Mouse (Mus musculus) cerebellum, adult 2 months (tissue): Measurements from ENCODE around the gene Car2. TPM values are rescaled to one million over a fixed set of nuclear protein-coding genes. Genes with fewer than 3 reads are reported as not detected.

Experiments
- DNase-seq, 2 experiments: peaks; one replicate each; pipeline ENCODE4 v3.0.0; 2021
- H3K27ac ChIP-seq: fragments of 200-500 bp; 2 replicates; pipeline ENCODE4 v1.5.1; 2012; ENCODE audit warnings: low read length, control low read depth, inconsistent platforms; ENCODE audit not compliant: insufficient read depth
- H3K27me3 ChIP-seq: fragments of 200-500 bp; 2 replicates; pipeline ENCODE4 v1.6.1; 2012; ENCODE audit warnings: inconsistent platforms, mild to moderate bottlenecking, low read length, moderate library complexity; ENCODE audit not compliant: control insufficient read depth, insufficient read depth
- H3K4me1 ChIP-seq: fragments of 200-500 bp; 2 replicates; pipeline ENCODE4 v1.6.1; 2011; ENCODE audit warnings: low read length; ENCODE audit not compliant: control insufficient read depth, insufficient read depth
- H3K4me3 ChIP-seq: fragments of 200-500 bp; replicated peaks from 2 replicates; pipeline ENCODE3; 2011; ENCODE audit warnings: mild to moderate bottlenecking, low read depth, low read length, control low read depth; ENCODE audit not compliant: insufficient read depth
- CTCF ChIP-seq: fragments of 200-500 bp; IDR thresholded peaks from 2 replicates; pipeline ENCODE4 v1.5.1; 2011; ENCODE audit warnings: low read depth, mild to moderate bottlenecking, control low read depth, low read length, moderate library complexity, borderline replicate concordance; ENCODE audit not compliant: insufficient read depth
- POLR2A ChIP-seq: fragments of 200-500 bp; IDR thresholded peaks from 2 replicates; pipeline ENCODE4 v1.6.1; 2011; ENCODE audit warnings: low read length, control low read depth, borderline replicate concordance; ENCODE audit not compliant: insufficient read depth
- WGBS: fragments of 180-500 bp; shearing (Covaris S2); methylation state at CpG from one replicate; pipeline ENCODE4 v1.1.7; 2018; 5-methylcytosine and 5-hydroxymethylcytosine counted together
- polyA plus RNA-seq: library from polyadenylated mRNA; depleted of rRNA; stranded (reverse); fragments of >200 nt; gene quantifications from 2 replicates; pipeline ENCODE4 v1.2.3, GENCODE M21; 2012

The Car2 gene
- polyA plus RNA-seq, 1 experiment = 601 TPM

GRCm38 (mm10) chr3:14893700-14894099, 7.6 kb downstream of the Car2 start:
- H3K4me1 ChIP-seq = no peaks in the 10 kb centered on the region
- 84% methylated on average over 5 of the region's 5 CpGs for WGBS
- H3K27ac ChIP-seq = no peak overlapping the region
- DNase-seq = no peak
- H3K4me3 ChIP-seq = no peak overlapping the region
- TF ChIP-seq POLR2A = no peak
- no peak for TF ChIP-seq CTCF
- H3K27me3 ChIP-seq = no peaks in the 10 kb centered on the region

- Histone ChIP-seq H3K27me3 (no peaks in the 10 kb centered on the region), H3K27ac (no peak overlapping the region), H3K4me1 (no peaks in the 10 kb centered on the region), H3K4me3 (no peak overlapping the region)
- no peak for TF ChIP-seq CTCF
- no peak for TF ChIP-seq POLR2A
- 91% methylated on average over 3 of the region's 3 CpGs for WGBS
- no peak for DNase-seq
Measured at GRCm38 (mm10) chr3:14895333-14895732, 9.3 kb downstream of the Car2 start.

- no peaks in the 10 kb centered on the region for H3K27me3 ChIP-seq
- no peak for TF ChIP-seq POLR2A
- H3K4me1 ChIP-seq = no peaks in the 10 kb centered on the region
- WGBS = 74% methylated on average over 6 of the region's 6 CpGs
- DNase-seq = no peak
- H3K4me3 ChIP-seq = no peak overlapping the region
- no peak overlapping the region for H3K27ac ChIP-seq
Measured at GRCm38 (mm10) chr3:14897770-14898169, 11.7 kb downstream of the Car2 start.

- no peak overlapping the region for H3K27ac ChIP-seq
- no peak overlapping the region for H3K4me3 ChIP-seq
- 91% methylated on average over 3 of the region's 3 CpGs for WGBS
- TF ChIP-seq CTCF (no peak), POLR2A (no peak)
- H3K27me3 ChIP-seq = no peaks in the 10 kb centered on the region
- DNase-seq = no peak
- H3K4me1 ChIP-seq = no peaks in the 10 kb centered on the region
Measured at GRCm38 (mm10) chr3:14903380-14903779, 17.3 kb downstream of the Car2 start.

GRCm38 (mm10) chr3:14904165-14904564, 18.1 kb downstream of the Car2 start:
- TF ChIP-seq POLR2A = no peak
- no peak for TF ChIP-seq CTCF
- Histone ChIP-seq H3K27me3 (no peaks in the 10 kb centered on the region), H3K27ac (no peak overlapping the region), H3K4me3 (no peak overlapping the region), H3K4me1 (no peaks in the 10 kb centered on the region)
- 80% methylated on average over 3 of the region's 3 CpGs for WGBS
- no peak for DNase-seq

GRCm38 (mm10) chr3:14907271-14907670, 21.2 kb downstream of the Car2 start:
- 29% methylated on average over 1 of the region's 1 CpGs for WGBS
- TF ChIP-seq CTCF = no peak
- TF ChIP-seq POLR2A = no peak
- no peak for DNase-seq
- Histone ChIP-seq H3K27me3 (no peaks in the 10 kb centered on the region), H3K27ac (no peak overlapping the region), H3K4me3 (no peak overlapping the region), H3K4me1 (no peaks in the 10 kb centered on the region)

GRCm38 (mm10) chr3:14911992-14912582, 26.0 kb downstream of the Car2 start:
- no peaks in the 10 kb centered on the region for H3K4me1 ChIP-seq
- no peak for DNase-seq
- no peak overlapping the region for H3K27ac ChIP-seq
- H3K27me3 ChIP-seq = no peaks in the 10 kb centered on the region
- no peak for TF ChIP-seq POLR2A
- no peak for TF ChIP-seq CTCF
- no peak overlapping the region for H3K4me3 ChIP-seq
- 93% methylated on average over 4 of the region's 4 CpGs for WGBS

- no peak overlapping the region for H3K4me3 ChIP-seq
- TF ChIP-seq CTCF (no peak), POLR2A (no peak)
- no peaks in the 10 kb centered on the region for H3K4me1 ChIP-seq
- DNase-seq = no peak
- WGBS = 91% methylated on average over 4 of the region's 4 CpGs
- no peaks in the 10 kb centered on the region for H3K27me3 ChIP-seq
- no peak overlapping the region for H3K27ac ChIP-seq
Measured at GRCm38 (mm10) chr3:14913774-14914173, 27.7 kb downstream of the Car2 start.

- WGBS = 92% methylated on average over 2 of the region's 2 CpGs
- DNase-seq = no peak
- H3K4me1 ChIP-seq = no peaks in the 10 kb centered on the region
- H3K27me3 ChIP-seq = no peaks in the 10 kb centered on the region
- no peak overlapping the region for H3K4me3 ChIP-seq
- H3K27ac ChIP-seq = no peak overlapping the region
- TF ChIP-seq POLR2A (no peak), CTCF (no peak)
Measured at GRCm38 (mm10) chr3:14915355-14915754, 29.3 kb downstream of the Car2 start.
